Mouse (Mus musculus): ENCODE measurements around the gene Krtap26-1. TPM values are rescaled to one million over a fixed set of nuclear protein-coding genes. Genes with fewer than 3 reads are reported as not detected.

Krtap26-1 gene
- total and polyA plus RNA-seq, 2 experiments from 2014 or later, result not detected

- no peak overlapping the region for H3K27ac ChIP-seq (ENCODE audit: low read depth)
- no peak for TF ChIP-seq CTCF (IDR thresholded peaks at IDR 0.05; ENCODE audit: low read depth)
- TF ChIP-seq EP300 (IDR thresholded peaks at IDR 0.05; ENCODE audit: low read depth), result no peak
- no peak overlapping the region for H3K9ac ChIP-seq (replicated peaks; ENCODE audit: low read depth, low read length)
- no peaks in the 10 kb centered on the region for H3K27me3 ChIP-seq (ENCODE audit: control insufficient read depth, insufficient read depth, low read length)
- no peak overlapping the region for H3K4me3 ChIP-seq (ENCODE audit: low read depth, low read length)
- no peaks in the 10 kb centered on the region for H3K36me3 ChIP-seq (replicated peaks; ENCODE audit: control insufficient read depth, insufficient read depth, low read length)
- no peak overlapping the region for H3K4me2 ChIP-seq (ENCODE audit: low read depth, low read length)
- H3K4me1 ChIP-seq (ENCODE audit: control insufficient read depth, insufficient read depth), result no peaks in the 10 kb centered on the region
- DNase-seq (ENCODE audit: low spot score) (no peak), ATAC-seq (ENCODE audit: insufficient read depth, low read depth) (no peak)
- 61% methylated on average over 16 of the region's 16 CpGs for WGBS
- H3K9me3 ChIP-seq (replicated peaks; ENCODE audit: control insufficient read depth, low read length), result no peaks in the 10 kb centered on the region
Observed at GRCm38 (mm10) chr16:88599504-88600237, 47.9 kb downstream of the Krtap26-1 start.

Other genes with a start within 250 kb of the Krtap26-1 start
- not detected in 2 replicates for gene Cldn17, start 140.8 kb downstream of the Krtap26-1 start, total RNA-seq (2014; rRNA removed; ENCODE audit: low replicate concordance)
- gene Cldn17, start 140.8 kb downstream of the Krtap26-1 start, polyA plus RNA-seq (2015; fragmentation: Nextera tagmentation; extraction: Ambion mirVana), result not detected in 2 replicates
- gene Cldn8, start 84.6 kb downstream of the Krtap26-1 start, total RNA-seq (2014; rRNA removed; ENCODE audit: low replicate concordance), result 6.8 TPM in 1 of 2 replicates, not detected in the other
- gene Cldn8, start 84.6 kb downstream of the Krtap26-1 start, polyA plus RNA-seq (2015; fragmentation: Nextera tagmentation; extraction: Ambion mirVana), result 0.14 TPM in 1 of 2 replicates, not detected in the other
- gene Krtap24-1, start 35.5 kb downstream of the Krtap26-1 start, total RNA-seq (2014; rRNA removed; ENCODE audit: low replicate concordance), result not detected in 2 replicates
- not detected in 2 replicates for gene Krtap24-1, start 35.5 kb downstream of the Krtap26-1 start, polyA plus RNA-seq (2015; fragmentation: Nextera tagmentation; extraction: Ambion mirVana)
- gene 2310079G19Rik, start 20.1 kb downstream of the Krtap26-1 start, total RNA-seq (2014; rRNA removed; ENCODE audit: low replicate concordance), result not detected in 2 replicates
- gene 2310079G19Rik, start 20.1 kb downstream of the Krtap26-1 start, polyA plus RNA-seq (2015; fragmentation: Nextera tagmentation; extraction: Ambion mirVana), result not detected in 2 replicates
- not detected in 2 replicates for gene Krtap27-1, start 23.9 kb upstream of the Krtap26-1 start, total RNA-seq (2014; rRNA removed; ENCODE audit: low replicate concordance)
- not detected in 2 replicates for gene Krtap27-1, start 23.9 kb upstream of the Krtap26-1 start, polyA plus RNA-seq (2015; fragmentation: Nextera tagmentation; extraction: Ambion mirVana)
- not detected in 2 replicates for gene 2310061N02Rik, start 60.2 kb upstream of the Krtap26-1 start, total RNA-seq (2014; rRNA removed; ENCODE audit: low replicate concordance)
- gene 2310061N02Rik, start 60.2 kb upstream of the Krtap26-1 start, polyA plus RNA-seq (2015; fragmentation: Nextera tagmentation; extraction: Ambion mirVana), result not detected in 2 replicates
- gene Krtap13-1, start 81.1 kb upstream of the Krtap26-1 start, total RNA-seq (2014; rRNA removed; ENCODE audit: low replicate concordance), result not detected in 2 replicates
- gene Krtap13-1, start 81.1 kb upstream of the Krtap26-1 start, polyA plus RNA-seq (2015; fragmentation: Nextera tagmentation; extraction: Ambion mirVana), result not detected in 2 replicates
- not detected in 2 replicates for gene Krtap13, start 103.8 kb upstream of the Krtap26-1 start, total RNA-seq (2014; rRNA removed; ENCODE audit: low replicate concordance)
- gene Krtap13, start 103.8 kb upstream of the Krtap26-1 start, polyA plus RNA-seq (2015; fragmentation: Nextera tagmentation; extraction: Ambion mirVana), result not detected in 2 replicates
- gene 2310034C09Rik, start 111.1 kb upstream of the Krtap26-1 start, total RNA-seq (2014; rRNA removed; ENCODE audit: low replicate concordance), result not detected in 2 replicates
- not detected in 2 replicates for gene 2310034C09Rik, start 111.1 kb upstream of the Krtap26-1 start, polyA plus RNA-seq (2015; fragmentation: Nextera tagmentation; extraction: Ambion mirVana)
- gene 2310057N15Rik, start 126.4 kb upstream of the Krtap26-1 start, total RNA-seq (2014; rRNA removed; ENCODE audit: low replicate concordance), result not detected in 2 replicates
- gene 2310057N15Rik, start 126.4 kb upstream of the Krtap26-1 start, polyA plus RNA-seq (2015; fragmentation: Nextera tagmentation; extraction: Ambion mirVana), result not detected in 2 replicates
- not detected in 2 replicates for gene Gm5965, start 130.1 kb upstream of the Krtap26-1 start, total RNA-seq (2014; rRNA removed; ENCODE audit: low replicate concordance)
- gene Gm5965, start 130.1 kb upstream of the Krtap26-1 start, polyA plus RNA-seq (2015; fragmentation: Nextera tagmentation; extraction: Ambion mirVana), result not detected in 2 replicates
- not detected in 2 replicates for gene Gm20741, start 164.4 kb upstream of the Krtap26-1 start, total RNA-seq (2014; rRNA removed; ENCODE audit: low replicate concordance)
- not detected in 2 replicates for gene Gm20741, start 164.4 kb upstream of the Krtap26-1 start, polyA plus RNA-seq (2015; fragmentation: Nextera tagmentation; extraction: Ambion mirVana)
- not detected in 2 replicates for gene Krtap15, start 172.4 kb upstream of the Krtap26-1 start, total RNA-seq (2014; rRNA removed; ENCODE audit: low replicate concordance)
- gene Krtap15, start 172.4 kb upstream of the Krtap26-1 start, polyA plus RNA-seq (2015; fragmentation: Nextera tagmentation; extraction: Ambion mirVana), result not detected in 2 replicates
- gene Krtap14, start 178.3 kb upstream of the Krtap26-1 start, total RNA-seq (2014; rRNA removed; ENCODE audit: low replicate concordance), result not detected in 2 replicates
- gene Krtap14, start 178.3 kb upstream of the Krtap26-1 start, polyA plus RNA-seq (2015; fragmentation: Nextera tagmentation; extraction: Ambion mirVana), result not detected in 2 replicates
- gene Krtap19-1, start 221.6 kb upstream of the Krtap26-1 start, total RNA-seq (2014; rRNA removed; ENCODE audit: low replicate concordance), result not detected in 2 replicates
- not detected in 2 replicates for gene Krtap19-1, start 221.6 kb upstream of the Krtap26-1 start, polyA plus RNA-seq (2015; fragmentation: Nextera tagmentation; extraction: Ambion mirVana)
- gene Krtap19-2, start 226.5 kb upstream of the Krtap26-1 start, total RNA-seq (2014; rRNA removed; ENCODE audit: low replicate concordance), result not detected in 2 replicates
- gene Krtap19-2, start 226.5 kb upstream of the Krtap26-1 start, polyA plus RNA-seq (2015; fragmentation: Nextera tagmentation; extraction: Ambion mirVana), result not detected in 2 replicates
- not detected in 2 replicates for gene Krtap19-3, start 230.2 kb upstream of the Krtap26-1 start, total RNA-seq (2014; rRNA removed; ENCODE audit: low replicate concordance)
- not detected in 2 replicates for gene Krtap19-3, start 230.2 kb upstream of the Krtap26-1 start, polyA plus RNA-seq (2015; fragmentation: Nextera tagmentation; extraction: Ambion mirVana)
- not detected in 2 replicates for gene Krtap19-4, start 237.3 kb upstream of the Krtap26-1 start, total RNA-seq (2014; rRNA removed; ENCODE audit: low replicate concordance)
- gene Krtap19-4, start 237.3 kb upstream of the Krtap26-1 start, polyA plus RNA-seq (2015; fragmentation: Nextera tagmentation; extraction: Ambion mirVana), result not detected in 2 replicates
- gene Krtap19-5, start 248.7 kb upstream of the Krtap26-1 start, total RNA-seq (2014; rRNA removed; ENCODE audit: low replicate concordance), result not detected in 2 replicates
- not detected in 2 replicates for gene Krtap19-5, start 248.7 kb upstream of the Krtap26-1 start, polyA plus RNA-seq (2015; fragmentation: Nextera tagmentation; extraction: Ambion mirVana)

Data from heart, postnatal 0 days (tissue).